ENCODE assay signal across 30 mouse cellular contexts in the genomic region with DNA sequence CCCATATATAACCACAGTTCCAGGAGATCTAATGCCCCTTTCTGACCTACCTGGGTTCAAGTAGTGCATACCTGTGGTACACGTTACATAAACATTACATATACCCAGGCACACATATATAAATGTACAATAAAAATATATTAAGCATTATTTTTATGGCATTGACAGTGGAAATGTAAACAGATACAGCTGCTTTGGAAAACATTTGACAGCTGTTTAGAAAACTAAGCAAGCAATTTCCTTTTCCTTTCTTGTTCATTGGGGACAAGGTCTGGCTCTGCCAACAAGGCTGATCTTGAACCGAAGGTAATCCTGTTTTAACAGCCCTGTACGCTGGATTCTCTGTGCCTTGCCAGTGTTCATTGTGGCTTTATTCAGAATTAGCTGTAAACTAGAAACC. TPM values are rescaled to one million over a fixed set of nuclear protein-coding genes. Genes with fewer than 3 reads are reported as not detected.
DNase-seq lines count a peak whose midpoint lies in the region; ATAC-seq and TF ChIP-seq lines count a peak whose summit lies in the region.
"Had no signal": no experiment of that assay in that cellular context is flagged by ENCODE, and none has a peak within 500 bp of the region (broad histone marks: within the 10 kb centered on the region; RNA-seq: fewer than 3 reads in every experiment).

No protein-coding gene starts in this region.

- H3K79me2 ChIP-seq in heart, adult 2 months (replicated peaks; ENCODE audit: control insufficient read depth, insufficient read depth, low read length) = peaks cover 2% of the 10 kb centered on the region; the same call in 1 of the 2 replicates

- TF ChIP-seq POLR2A in heart, adult 2 months (IDR thresholded peaks at IDR 0.05; ENCODE audit: insufficient read depth, low read depth, low read length) = no peak
- TF ChIP-seq POLR2A in lung, adult 2 months (IDR thresholded peaks at IDR 0.05; ENCODE audit: borderline replicate concordance, extremely low read depth, low read depth, low read length) = no peak

- no peak overlapping the region for H3K9ac ChIP-seq in heart, adult 2 months (ENCODE audit: low read depth, low read length)
- no peak overlapping the region for H3K9ac ChIP-seq in heart, embryonic 12.5 days
- no peak overlapping the region for H3K9ac ChIP-seq in lung, embryonic 15.5 days
- no peak overlapping the region for H3K9ac ChIP-seq in stomach, embryonic 15.5 days
- H3K9ac ChIP-seq in stomach, postnatal 0 days (ENCODE audit: low read length) = no peak overlapping the region
- no peak overlapping the region for H3K9ac ChIP-seq in stomach, embryonic 16.5 days (ENCODE audit: low read length)
- H3K9ac ChIP-seq: embryonic facial prominence, embryonic 13.5 days; forebrain, embryonic 12.5 days; forebrain, embryonic 15.5 days; heart, embryonic 13.5 days; hindbrain, embryonic 14.5 days had no signal

- TF ChIP-seq CTCF in heart, adult 2 months (IDR thresholded peaks at IDR 0.05) = no peak
- no peak for TF ChIP-seq CTCF in lung, adult 2 months (IDR thresholded peaks at IDR 0.05; ENCODE audit: insufficient read depth, low read length)
- TF ChIP-seq CTCF in stomach, postnatal 0 days (IDR thresholded peaks at IDR 0.05; ENCODE audit: low read depth) = no peak

- no peaks in the 10 kb centered on the region for H3K9me3 ChIP-seq in heart, embryonic 12.5 days (replicated peaks)
- H3K9me3 ChIP-seq in lung, embryonic 15.5 days = no peaks in the 10 kb centered on the region
- H3K9me3 ChIP-seq in stomach, embryonic 15.5 days = no peaks in the 10 kb centered on the region
- no peaks in the 10 kb centered on the region for H3K9me3 ChIP-seq in stomach, postnatal 0 days (ENCODE audit: control insufficient read depth, low read length)
- no peaks in the 10 kb centered on the region for H3K9me3 ChIP-seq in stomach, embryonic 16.5 days (replicated peaks; ENCODE audit: control insufficient read depth, low read length)
- H3K9me3 ChIP-seq: embryonic facial prominence, embryonic 10.5 days; embryonic facial prominence, embryonic 13.5 days; forebrain, embryonic 12.5 days; forebrain, embryonic 15.5 days; heart, embryonic 13.5 days had no signal

- TF ChIP-seq EP300 in heart, adult 2 months (IDR thresholded peaks at IDR 0.05; ENCODE audit: insufficient read depth, low read depth, low read length) = no peak
- TF ChIP-seq EP300 in stomach, postnatal 0 days (optimal IDR thresholded peaks at IDR 0.05) = no peak

- no peak for DNase-seq in heart, adult 2 months
- DNase-seq in lung, adult 2 months = no peak
- no peak for DNase-seq in stomach, postnatal 0 days (ENCODE audit: low spot score)
- no peak for DNase-seq in embryo, embryonic 9.5 days (ENCODE audit: extremely low spot score)
- DNase-seq: adrenal gland, postnatal 10 days; adrenal gland, postnatal 36 days; B cell, adult 2 months; cerebellum, adult 11 months; cerebellum, adult 2 months; cerebellum, adult 9-11 months; cerebellum, postnatal 25 days; gastrocnemius, postnatal 14 days; heart, adult 11 months; heart, postnatal 14 days; heart, postnatal 4 days had no signal

- H3K27ac ChIP-seq in heart, adult 2 months = peak overlapping the region; percentile 46
- no peak overlapping the region for H3K27ac ChIP-seq in heart, embryonic 12.5 days (ENCODE audit: poor library complexity, severe bottlenecking)
- peak overlapping the region; percentile 54; the same call in 1 of the 2 replicates for H3K27ac ChIP-seq in lung, embryonic 15.5 days
- peak overlapping the region; percentile 2; the same call in 1 of the 2 replicates for H3K27ac ChIP-seq in stomach, embryonic 15.5 days
- no peak overlapping the region for H3K27ac ChIP-seq in stomach, postnatal 0 days (replicated peaks)
- H3K27ac ChIP-seq in stomach, embryonic 16.5 days (ENCODE audit: low read length) = 0 out of 2 replicates have a peak overlapping the region, but pooled peaks have one; percentile 52
- H3K27ac ChIP-seq: embryonic facial prominence, embryonic 10.5 days; embryonic facial prominence, embryonic 13.5 days; forebrain, embryonic 12.5 days; forebrain, embryonic 15.5 days; heart, embryonic 13.5 days; hindbrain, embryonic 14.5 days; hindbrain, postnatal 0 days had no signal

- H3K27me3 ChIP-seq in heart, adult 2 months (ENCODE audit: control insufficient read depth, insufficient read depth, low read length) = no peaks in the 10 kb centered on the region
- no peaks in the 10 kb centered on the region for H3K27me3 ChIP-seq in heart, embryonic 12.5 days (replicated peaks)
- 0 out of 2 replicates have a peak, but pooled peaks cover 3% of the 10 kb centered on the region for H3K27me3 ChIP-seq in lung, embryonic 15.5 days
- no peaks in the 10 kb centered on the region for H3K27me3 ChIP-seq in stomach, embryonic 15.5 days (replicated peaks)
- H3K27me3 ChIP-seq in stomach, postnatal 0 days (ENCODE audit: control insufficient read depth, insufficient read depth, low read length) = no peaks in the 10 kb centered on the region
- no peaks in the 10 kb centered on the region for H3K27me3 ChIP-seq in stomach, embryonic 16.5 days (ENCODE audit: control insufficient read depth, insufficient read depth, low read length)
- H3K27me3 ChIP-seq: CH12.LX, Patski had no signal

- H3K4me3 ChIP-seq in heart, adult 2 months = no peak overlapping the region
- H3K4me3 ChIP-seq in heart, embryonic 12.5 days = no peak overlapping the region
- H3K4me3 ChIP-seq in lung, embryonic 15.5 days = no peak overlapping the region
- no peak overlapping the region for H3K4me3 ChIP-seq in lung, adult 2 months (replicated peaks; ENCODE audit: extremely low read depth, low read depth, low read length)
- no peak overlapping the region for H3K4me3 ChIP-seq in stomach, embryonic 15.5 days (replicated peaks)
- H3K4me3 ChIP-seq in stomach, postnatal 0 days (ENCODE audit: low read depth, low read length) = no peak overlapping the region
- no peak overlapping the region for H3K4me3 ChIP-seq in stomach, embryonic 16.5 days (replicated peaks; ENCODE audit: low read length)
- H3K4me3 ChIP-seq: embryonic facial prominence, embryonic 10.5 days; embryonic facial prominence, embryonic 13.5 days; erythroblast, embryonic 14.5 days; forebrain, embryonic 12.5 days; forebrain, embryonic 15.5 days; heart, embryonic 13.5 days had no signal

- peaks cover 7% of the 10 kb centered on the region for H3K36me3 ChIP-seq in heart, adult 2 months (ENCODE audit: control insufficient read depth, insufficient read depth, low read length)
- no peaks in the 10 kb centered on the region for H3K36me3 ChIP-seq in heart, embryonic 12.5 days
- no peaks in the 10 kb centered on the region for H3K36me3 ChIP-seq in lung, embryonic 15.5 days
- no peaks in the 10 kb centered on the region for H3K36me3 ChIP-seq in stomach, embryonic 15.5 days
- no peaks in the 10 kb centered on the region for H3K36me3 ChIP-seq in stomach, postnatal 0 days (ENCODE audit: control insufficient read depth, insufficient read depth, low read length)
- H3K36me3 ChIP-seq in stomach, embryonic 16.5 days (ENCODE audit: control insufficient read depth, insufficient read depth, low read length) = no peaks in the 10 kb centered on the region
- H3K36me3 ChIP-seq: embryonic facial prominence, embryonic 10.5 days; embryonic facial prominence, embryonic 13.5 days; forebrain, embryonic 12.5 days; forebrain, embryonic 15.5 days; G1E; heart, embryonic 13.5 days had no signal

- no peak for ATAC-seq in heart, embryonic 12.5 days (ENCODE audit: insufficient number of reproducible peaks, low FRiP score)
- ATAC-seq in lung, embryonic 15.5 days (ENCODE audit: borderline replicate concordance, extremely low read depth, low FRiP score, low TSS enrichment) = no peak
- ATAC-seq in stomach, embryonic 15.5 days (ENCODE audit: insufficient read depth, low FRiP score, low read depth) = no peak
- ATAC-seq in stomach, postnatal 0 days (ENCODE audit: low FRiP score, low TSS enrichment) = no peak
- no peak for ATAC-seq in stomach, embryonic 16.5 days (ENCODE audit: insufficient read depth, low FRiP score)
- ATAC-seq: forebrain, embryonic 15.5 days; hindbrain, postnatal 0 days; Patski had no signal

- intact Hi-C loops in heart, adult 2 months (cut with DNase I) = no loop called here

- no peak overlapping the region for H3K4me2 ChIP-seq in heart, embryonic 12.5 days
- no peak overlapping the region for H3K4me2 ChIP-seq in lung, embryonic 15.5 days
- no peak overlapping the region for H3K4me2 ChIP-seq in stomach, embryonic 15.5 days
- no peak overlapping the region for H3K4me2 ChIP-seq in stomach, postnatal 0 days (replicated peaks; ENCODE audit: low read depth)
- no peak overlapping the region for H3K4me2 ChIP-seq in stomach, embryonic 16.5 days (ENCODE audit: low read depth, low read length)
- H3K4me2 ChIP-seq: embryonic facial prominence, embryonic 13.5 days; forebrain, embryonic 12.5 days; forebrain, embryonic 15.5 days; heart, embryonic 13.5 days; hindbrain, embryonic 14.5 days had no signal

- WGBS in heart, adult 2 months = 57% methylated on average over 3 of the region's 3 CpGs
- WGBS in heart, embryonic 12.5 days = 81% methylated on average over 3 of the region's 3 CpGs
- WGBS in lung, embryonic 15.5 days = 41% methylated on average over 3 of the region's 3 CpGs
- WGBS in lung, adult 2 months = 42% methylated on average over 3 of the region's 3 CpGs
- WGBS in stomach, embryonic 15.5 days = 48% methylated on average over 3 of the region's 3 CpGs
- 46% methylated on average over 3 of the region's 3 CpGs for WGBS in stomach, postnatal 0 days
- 53% methylated on average over 3 of the region's 3 CpGs for WGBS in stomach, embryonic 16.5 days

- peaks cover 28% of the 10 kb centered on the region for H3K4me1 ChIP-seq in heart, adult 2 months (ENCODE audit: control insufficient read depth, insufficient read depth, low read length)
- peaks cover 10% of the 10 kb centered on the region; the same call in 1 of the 2 replicates for H3K4me1 ChIP-seq in heart, embryonic 12.5 days (replicated peaks)
- H3K4me1 ChIP-seq in lung, embryonic 15.5 days = peaks cover 22% of the 10 kb centered on the region
- H3K4me1 ChIP-seq in lung, adult 2 months (ENCODE audit: control insufficient read depth, insufficient read depth, low read length) = peaks cover 5% of the 10 kb centered on the region
- H3K4me1 ChIP-seq in stomach, embryonic 15.5 days = peaks cover 5% of the 10 kb centered on the region; the same call in 1 of the 2 replicates
- 0 out of 2 replicates have a peak, but pooled peaks cover 2% of the 10 kb centered on the region for H3K4me1 ChIP-seq in stomach, postnatal 0 days (replicated peaks; ENCODE audit: control insufficient read depth, insufficient read depth)
- peaks cover 11% of the 10 kb centered on the region for H3K4me1 ChIP-seq in stomach, embryonic 16.5 days (ENCODE audit: control insufficient read depth, insufficient read depth, low read length)

RNA-seq across cellular contexts. Expression of a gene that starts 3.2 kb away (rescaled TPM):
- 100 to 1,000 TPM in 1 of 2 experiments, 10 to 100 TPM in 1; 88.7 to 102 TPM for total RNA-seq in heart, adult 2 months (2021)
- polyA plus RNA-seq in heart, adult 2 months (2012; rRNA removed) = 146 and 188 TPM in 2 replicates
- 9.2 and 9.7 TPM in 2 replicates for polyA plus RNA-seq in heart, embryonic 12.5 days (2016; fragmentation: Nextera tagmentation; extraction: Ambion mirVana)
- polyA plus RNA-seq in lung, embryonic 15.5 days (2015; fragmentation: Nextera tagmentation; extraction: Ambion mirVana) = 75.8 and 76.7 TPM in 2 replicates
- 110 and 128 TPM in 2 replicates for polyA plus RNA-seq in lung, adult 2 months (2012; rRNA removed)
- polyA plus RNA-seq in stomach, embryonic 15.5 days (2015; fragmentation: Nextera tagmentation; extraction: Ambion mirVana) = 109 and 123 TPM in 2 replicates
- polyA plus RNA-seq in stomach, postnatal 0 days (2015; fragmentation: Nextera tagmentation; extraction: Ambion mirVana) = 117 and 127 TPM in 2 replicates
- polyA plus RNA-seq in stomach, embryonic 16.5 days (2015; fragmentation: Nextera tagmentation; extraction: Ambion mirVana) = 121 and 125 TPM in 2 replicates

Comparison
In these comparisons a context has a peak if more than half of its experiments do, and no peak if none do; other contexts are left out.
1. H3K27ac ChIP-seq: peak in heart, adult 2 months (single experiment), lung, embryonic 15.5 days (single experiment), stomach, embryonic 15.5 days (single experiment) and stomach, embryonic 16.5 days (single experiment); none in heart, embryonic 12.5 days (single experiment) and stomach, postnatal 0 days (single experiment).